Mouse (Mus musculus): ENCODE data around the gene Mocs3.

- TF ChIP-seq CTCF (IDR thresholded peaks at IDR 0.05; ENCODE audit: control insufficient read depth, insufficient read depth, insufficient replicate concordance, low read depth, low read length) (no peak), POLR2A (IDR thresholded peaks at IDR 0.05; ENCODE audit: control insufficient read depth, low read depth, low read length) (no peak)
These were observed 2.9 kb downstream of the Mocs3 start for GRCm38 (mm10) chr2:168233286-168233685.
